Mouse (Mus musculus) spleen, postnatal 4 days (tissue): ENCODE data around the gene Fxyd6.
A peak's percentile ranks its signal among the peaks of the same experiment; 100 is the strongest.

Experiments
- DNase-seq, 2 experiments: peaks; one replicate each; pipeline ENCODE4 v3.0.0; 2022; ENCODE audit warnings: low spot score in 2 of 2

Gene Fxyd6

DNA sequence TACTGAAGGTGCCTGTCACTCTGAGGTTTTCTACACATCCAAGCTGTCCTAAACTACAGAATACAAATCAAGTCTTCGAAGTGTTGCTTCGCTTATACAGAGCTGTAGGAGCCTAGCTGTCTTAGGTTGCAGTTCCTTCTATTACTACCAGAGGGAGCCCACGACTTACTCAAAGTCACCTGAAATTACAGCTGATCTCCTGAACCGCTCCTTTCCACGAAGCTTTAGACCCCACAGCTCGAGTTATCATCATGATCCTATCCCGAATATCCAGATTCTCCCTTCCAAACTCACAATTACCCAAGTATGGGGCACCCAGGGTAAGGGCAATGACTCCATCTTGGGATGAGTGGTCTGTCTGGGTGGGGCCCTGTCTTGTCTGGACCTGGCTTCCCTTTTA, 41.8 kb downstream of the Fxyd6 start:
- DNase-seq: no peak

DNA sequence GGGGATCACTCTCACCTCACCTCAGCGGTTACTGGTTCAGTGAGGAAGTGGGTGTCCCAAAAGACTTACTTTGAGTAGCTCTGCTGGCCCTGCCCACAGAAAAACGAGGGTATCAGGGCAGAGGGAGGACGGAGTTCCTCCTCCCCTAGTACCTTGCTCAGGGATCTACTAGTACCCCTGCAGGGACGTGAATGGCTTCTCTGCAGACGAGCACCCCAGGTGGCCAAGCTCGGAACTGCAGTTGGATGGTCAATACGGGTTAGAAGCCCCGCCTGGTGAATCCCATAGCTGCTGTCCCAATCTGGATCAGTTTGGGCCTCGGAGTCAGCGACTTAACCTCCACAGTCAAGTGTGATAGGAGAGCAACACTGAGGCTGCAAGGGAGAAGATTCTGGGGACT, 42.3 kb downstream of the Fxyd6 start:
- DNase-seq: peak; percentile 81 to 94

GRCm38 (mm10) chr9:45412700-45413477, 42.9 kb downstream of the Fxyd6 start:
- DNase-seq: no peak

DNA sequence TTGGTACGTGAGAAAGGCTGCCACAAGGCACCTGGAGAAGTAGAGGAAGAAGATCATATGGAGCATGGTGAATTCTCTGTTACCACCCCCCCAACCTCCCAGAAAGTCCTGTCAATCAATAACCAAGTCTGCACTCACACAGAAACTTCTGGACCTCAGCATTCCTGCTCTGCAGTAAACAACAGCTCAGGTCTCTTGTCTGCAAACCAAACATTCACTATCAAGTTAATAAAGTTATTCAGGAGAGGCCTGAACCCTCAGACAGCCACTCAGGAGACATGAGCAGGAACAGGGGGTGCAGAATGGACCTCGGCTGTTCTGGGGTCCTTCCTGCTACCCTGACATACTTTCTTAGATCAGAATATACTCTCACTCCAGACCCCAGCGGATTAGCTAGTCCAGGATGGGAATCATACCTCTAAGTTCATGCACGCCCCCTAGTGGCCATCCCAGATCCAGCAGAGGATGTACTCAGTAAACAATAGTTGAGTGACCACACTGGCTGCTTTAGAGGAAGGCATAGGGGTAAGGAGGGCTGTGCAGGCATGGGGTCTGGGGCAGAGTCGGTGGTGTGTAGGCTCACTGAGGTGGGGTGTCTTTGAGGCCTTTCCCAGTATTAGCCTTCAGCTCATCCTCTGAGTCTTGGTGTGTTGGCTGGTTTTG, 43.6 kb downstream of the Fxyd6 start:
- DNase-seq: peak; percentile 29 to 78

- DNase-seq: peak in 1 of 2 experiments; percentile 74
Measured at GRCm38 (mm10) chr9:45415912-45416311, 45.9 kb downstream of the Fxyd6 start.

DNA sequence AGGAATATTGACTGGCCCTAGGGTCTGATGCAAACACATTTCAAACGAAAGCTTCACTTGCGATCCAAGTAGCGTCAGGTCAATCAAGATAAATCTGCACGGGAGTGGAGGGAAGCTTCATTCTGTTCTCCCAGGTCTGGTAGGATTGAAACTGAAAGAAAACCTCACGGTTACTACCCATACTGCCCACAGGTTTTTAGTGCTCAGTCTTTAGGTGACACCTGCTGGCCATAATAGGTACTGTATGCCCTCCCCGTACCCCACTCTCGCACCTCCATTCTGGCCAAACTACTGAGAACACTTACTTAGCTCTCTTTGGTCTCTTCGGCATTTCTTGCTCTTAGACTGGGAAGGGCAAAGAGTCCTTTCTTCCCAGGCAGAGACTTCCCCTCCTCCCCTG, 47.3 kb downstream of the Fxyd6 start:
- DNase-seq: peak; percentile 41 to 80

DNA sequence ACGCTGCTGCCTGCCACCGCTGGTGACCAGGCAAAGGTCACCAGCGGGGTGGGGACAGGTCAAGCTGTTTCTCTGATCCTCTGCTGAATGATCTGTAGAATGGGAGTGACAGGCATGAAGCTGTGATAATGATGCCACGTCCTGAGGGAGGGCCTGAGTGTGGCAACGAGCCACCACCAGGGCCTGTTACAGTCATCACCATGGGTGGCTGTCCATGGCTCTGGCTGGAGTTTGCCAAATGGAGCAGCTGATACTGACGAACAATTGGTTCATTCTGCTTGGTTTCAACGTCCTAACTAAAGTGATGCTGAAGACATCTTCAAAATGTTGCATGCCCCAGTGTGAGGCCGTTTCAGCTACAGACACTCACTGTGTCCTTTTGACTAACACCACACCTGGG, 48.3 kb downstream of the Fxyd6 start:
- no peak for DNase-seq

GRCm38 (mm10) chr9:45421209-45421608, 51.2 kb downstream of the Fxyd6 start:
- no peak for DNase-seq

DNA sequence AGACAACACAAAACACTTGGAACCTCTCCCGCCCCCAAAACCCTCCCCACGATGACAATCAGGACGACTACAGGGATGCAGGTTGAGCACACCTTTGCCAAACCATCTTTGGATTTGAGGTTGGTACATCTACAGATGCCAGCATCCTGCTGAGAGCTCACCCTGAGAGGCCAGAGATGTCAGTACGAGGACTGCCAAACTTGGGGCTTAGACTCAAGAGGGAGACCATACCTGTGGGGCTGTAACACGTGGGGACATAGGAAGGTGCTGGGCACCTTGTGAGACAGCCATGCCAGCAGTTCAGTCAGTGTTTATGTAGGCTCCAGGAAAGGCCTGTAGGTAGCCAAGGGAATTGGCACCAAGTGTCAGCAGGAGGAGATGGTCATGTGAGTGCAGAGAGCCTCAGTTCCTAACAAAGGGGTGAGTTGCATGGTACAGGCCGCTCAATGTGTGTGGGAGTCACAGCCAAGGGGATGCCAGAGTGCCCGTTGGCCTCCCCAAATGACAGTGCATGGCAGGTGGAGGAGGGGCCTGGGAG, 52.8 kb downstream of the Fxyd6 start:
- no peak for DNase-seq

DNA sequence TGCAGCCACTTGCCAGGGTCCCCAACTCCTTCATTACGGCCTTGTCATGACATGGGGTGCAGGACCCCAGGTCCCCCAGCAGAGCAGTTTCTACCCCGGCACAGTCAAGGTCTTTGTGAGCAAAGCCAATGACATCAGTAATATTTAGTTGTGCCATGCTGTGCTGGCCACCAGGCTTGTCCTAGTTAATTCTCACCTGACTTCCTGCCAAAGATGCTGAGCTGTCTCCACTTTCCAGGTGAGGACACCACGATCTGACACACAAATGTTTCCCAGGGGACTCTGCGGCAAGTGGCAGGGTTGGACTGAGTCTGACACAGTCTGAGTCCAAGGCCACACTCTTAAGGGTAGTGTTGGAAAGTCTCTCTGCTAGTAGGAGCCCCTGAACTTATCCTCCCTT, 56.5 kb downstream of the Fxyd6 start, which contains the start of gene Dscaml1:
Gene Dscaml1, plus strand, starts transcription at position 173 of the 400 bp plus-strand sequence.
- no peak for DNase-seq

- no peak for DNase-seq
Measured at GRCm38 (mm10) chr9:45429392-45429791, 59.4 kb downstream of the Fxyd6 start.

DNA sequence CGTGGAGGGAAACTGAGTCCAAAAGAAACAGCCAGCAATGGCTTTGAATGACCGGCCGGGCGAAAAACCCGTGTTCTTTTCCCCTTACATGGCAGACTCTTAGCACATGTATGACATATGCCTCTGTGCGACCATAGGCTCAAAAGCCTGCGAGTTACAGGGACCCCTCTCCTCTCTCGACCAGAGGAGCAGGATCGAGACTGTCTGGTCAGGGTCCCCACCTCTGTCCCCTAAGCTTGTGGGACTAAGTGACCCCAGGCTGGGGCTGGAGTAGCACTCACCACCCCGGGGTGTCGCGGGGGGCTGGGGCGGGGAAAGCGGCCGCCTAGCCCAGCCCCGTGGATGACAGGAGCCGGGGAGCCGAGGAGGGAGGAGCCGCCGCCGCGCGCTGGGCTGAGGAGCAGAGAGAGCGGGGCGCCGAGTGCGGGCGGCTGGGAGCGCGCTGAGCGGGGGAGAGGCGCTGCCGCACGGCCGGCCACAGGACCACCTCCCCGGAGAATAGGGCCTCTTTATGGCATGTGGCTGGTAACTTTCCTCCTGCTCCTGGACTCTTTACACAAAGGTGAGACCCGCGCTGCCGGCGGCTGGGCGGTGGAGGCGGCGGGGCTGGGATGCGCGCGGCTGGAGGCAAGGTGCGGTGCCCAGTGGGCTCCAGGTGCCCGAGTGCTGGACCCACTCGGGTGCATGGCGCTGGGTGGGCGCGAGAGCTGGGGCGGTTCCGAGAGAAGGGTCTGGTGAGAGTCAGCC, 60.1 kb downstream of the Fxyd6 start:
- DNase-seq: no peak

DNA sequence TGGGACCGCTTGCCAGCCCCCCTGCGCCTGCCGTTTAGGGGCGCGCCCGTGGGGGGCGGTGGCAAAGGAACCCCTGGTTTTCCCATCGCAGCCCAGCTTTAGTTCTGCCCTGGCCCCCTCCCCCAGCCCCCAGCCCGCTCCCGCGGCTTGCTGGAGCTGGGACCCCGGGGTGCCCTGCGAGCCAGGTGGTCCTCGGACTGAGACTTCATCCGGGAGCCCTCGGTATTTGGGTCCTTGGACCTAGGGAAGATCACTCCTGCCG, 60.6 kb downstream of the Fxyd6 start:
- no peak for DNase-seq

- DNase-seq: no peak
Measured at GRCm38 (mm10) chr9:45431150-45431549, 61.2 kb downstream of the Fxyd6 start.

- no peak for DNase-seq
Measured at GRCm38 (mm10) chr9:45432639-45433038, 62.7 kb downstream of the Fxyd6 start.

GRCm38 (mm10) chr9:45433119-45433518, 63.1 kb downstream of the Fxyd6 start:
- DNase-seq: no peak

GRCm38 (mm10) chr9:45434171-45434570, 64.2 kb downstream of the Fxyd6 start:
- DNase-seq: no peak

DNA sequence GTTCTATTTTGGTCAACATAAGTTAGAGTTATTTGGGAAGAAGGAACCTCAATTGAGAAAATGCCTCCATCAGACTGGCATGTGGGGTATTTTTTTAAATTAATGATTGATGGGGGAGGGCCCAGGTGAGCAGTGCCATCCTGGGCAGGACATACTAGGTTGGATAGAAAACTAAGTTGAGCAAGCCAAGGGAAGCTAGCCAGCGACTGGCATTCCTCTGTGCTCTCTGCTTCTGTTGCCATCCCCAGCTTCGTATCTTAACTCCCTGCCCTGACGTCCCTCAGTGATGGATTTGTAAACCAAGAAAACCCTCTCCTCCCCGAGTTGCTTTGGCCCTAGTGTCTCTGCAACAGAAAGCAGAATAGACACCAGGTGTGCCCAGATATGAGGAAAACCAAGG, 69.0 kb downstream of the Fxyd6 start:
- DNase-seq: no peak

DNA sequence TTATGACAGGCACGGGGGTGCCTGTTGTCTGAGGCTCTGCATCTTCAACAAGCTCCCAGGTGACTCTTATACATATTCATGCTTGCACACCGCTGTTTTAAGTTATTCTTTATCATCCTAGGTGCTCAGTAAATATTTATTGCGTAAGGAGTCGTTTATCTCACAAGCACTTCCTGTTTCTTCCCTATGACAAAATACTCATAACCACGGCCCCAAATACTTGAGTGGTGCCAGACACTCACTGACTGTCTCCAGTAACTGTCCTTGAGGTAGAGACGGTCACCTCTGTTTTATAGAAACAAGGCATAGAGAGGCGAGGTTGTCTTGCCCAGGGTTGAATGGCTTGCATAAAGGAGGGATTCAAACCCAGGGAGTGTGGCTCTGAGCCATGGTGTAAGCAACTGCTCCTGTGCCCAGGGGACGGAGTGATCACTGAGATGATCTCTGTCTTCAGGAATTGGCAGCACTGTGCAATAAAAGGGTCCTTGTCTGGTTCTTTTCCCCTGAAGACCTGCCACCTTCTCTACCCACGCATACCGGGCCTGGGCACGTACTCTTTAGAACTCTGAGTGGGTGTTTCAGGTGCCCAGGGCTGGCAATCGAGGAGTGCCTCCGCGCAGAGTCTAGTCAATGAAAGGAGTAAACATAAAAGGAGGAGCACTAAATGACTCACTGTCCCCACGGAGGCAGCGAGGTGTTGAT, 70.2 kb downstream of the Fxyd6 start:
- no peak for DNase-seq

- no peak for DNase-seq
Measured at GRCm38 (mm10) chr9:45444251-45444798, 74.3 kb downstream of the Fxyd6 start.
